Mouse (Mus musculus) midbrain, embryonic 16.5 days (tissue): Measurements from ENCODE around the gene Zfp385c. TPM values are rescaled to one million over a fixed set of nuclear protein-coding genes. Genes with fewer than 3 reads are reported as not detected.
A peak's percentile ranks its signal among the peaks of the same experiment; 100 is the strongest.

ENCODE experiments used
- ATAC-seq: fragments of 200-750 bp; cut with Nextera tagmentation; 2 replicates; pipeline ENCODE4 v1.8.0; 2017; ENCODE audit warnings: moderate TSS enrichment
- H3K27ac ChIP-seq: fragments of 300-500 bp; sonication (generic); 2 replicates; pipeline ENCODE4 v1.5.1; 2014; ENCODE audit warnings: mild to moderate bottlenecking, low read length, mixed read lengths
- H3K27me3 ChIP-seq: fragments of 300-500 bp; sonication (generic); 2 replicates; pipeline ENCODE4 v1.6.1; 2014; ENCODE audit warnings: low read depth, low read length, mixed read lengths; ENCODE audit not compliant: control insufficient read depth, insufficient read depth
- H3K36me3 ChIP-seq: fragments of 300-500 bp; sonication (generic); 2 replicates; pipeline ENCODE4 v1.6.1; 2014; ENCODE audit warnings: mild to moderate bottlenecking, low read length, moderate library complexity, mixed read lengths; ENCODE audit not compliant: control insufficient read depth, insufficient read depth
- H3K4me1 ChIP-seq: fragments of 300-500 bp; sonication (generic); 2 replicates; pipeline ENCODE4 v1.6.1; 2014; ENCODE audit warnings: mild to moderate bottlenecking, low read length, mixed read lengths; ENCODE audit not compliant: control insufficient read depth, insufficient read depth
- H3K4me2 ChIP-seq: fragments of 300-500 bp; sonication (generic); 2 replicates; pipeline ENCODE4 v1.6.1; 2014; ENCODE audit warnings: mild to moderate bottlenecking, low read length, mixed read lengths
- H3K4me3 ChIP-seq: fragments of 300-500 bp; sonication (generic); 2 replicates; pipeline ENCODE4 v1.5.1; 2014; ENCODE audit warnings: low read depth, mild to moderate bottlenecking, low read length, moderate library complexity, mixed read lengths
- H3K9ac ChIP-seq: fragments of 300-500 bp; sonication (generic); 2 replicates; pipeline ENCODE4 v1.6.1; 2014; ENCODE audit warnings: low read depth, low read length, mixed read lengths
- H3K9me3 ChIP-seq: fragments of 300-500 bp; sonication (generic); replicated peaks from 2 replicates; pipeline ENCODE4 v1.6.1; 2014; ENCODE audit warnings: mild to moderate bottlenecking, low read length, mixed read lengths; ENCODE audit not compliant: control insufficient read depth, poor library complexity, severe bottlenecking
- WGBS: fragments of 180-500 bp; shearing (Covaris S2); extraction: QIAGEN DNeasy Blood & Tissue Kit; methylation state at CpG from one replicate; pipeline ENCODE4 v1.1.7; 2014; 5-methylcytosine and 5-hydroxymethylcytosine counted together
- polyA plus RNA-seq: library from polyadenylated mRNA; unstranded; fragments of >200 nt; fragmentation: Nextera tagmentation; extraction: Ambion mirVana; gene quantifications from 2 replicates; pipeline ENCODE4 v1.2.1, GENCODE M21; 2015

Gene Zfp385c
- polyA plus RNA-seq, result 0.41 and 0.92 TPM in 2 replicates

- no peak within 1 kb of the TSS for H3K27ac ChIP-seq
- peak within 1 kb of the TSS; percentile 56 for H3K4me2 ChIP-seq
- H3K27me3 ChIP-seq, result peaks cover 9% of the 10 kb centered on the region
- no peak for ATAC-seq
- H3K4me3 ChIP-seq, result peak within 1 kb of the TSS; percentile 27
- no peaks in the 10 kb centered on the region for H3K9me3 ChIP-seq
- H3K4me1 ChIP-seq, result peaks cover 8% of the 10 kb centered on the region; the same call in 1 of the 2 replicates
- 2% methylated on average over 23 of the region's 23 CpGs for WGBS
- peak within 1 kb of the TSS; percentile 34; the same call in 1 of the 2 replicates for H3K9ac ChIP-seq
- no peaks in the 10 kb centered on the region for H3K36me3 ChIP-seq
These were observed at the start of gene Zfp385c for GRCm38 (mm10) chr11:100692164-100692616. Gene Zfp385c, minus strand, starts transcription at chr11:100692455.

GRCm38 (mm10) chr11:100741348-100741747 lies 49.1 kb upstream of the Zfp385c start:
- Histone ChIP-seq H3K4me2 (no peak overlapping the region), H3K27ac (no peak overlapping the region), H3K4me3 (no peak overlapping the region), H3K36me3 (peaks cover 9% of the 10 kb centered on the region; the same call in 1 of the 2 replicates), H3K4me1 (peaks cover 10% of the 10 kb centered on the region), H3K9ac (no peak overlapping the region), H3K27me3 (no peaks in the 10 kb centered on the region), H3K9me3 (no peaks in the 10 kb centered on the region)
- 72% methylated on average over 6 of the region's 6 CpGs for WGBS
- ATAC-seq, result no peak

- no peaks in the 10 kb centered on the region for H3K9me3 ChIP-seq
- peaks cover 16% of the 10 kb centered on the region for H3K4me1 ChIP-seq
- H3K27me3 ChIP-seq, result no peaks in the 10 kb centered on the region
- 14% methylated on average over 5 of the region's 5 CpGs for WGBS
- peak overlapping the region; percentile 62 for H3K4me3 ChIP-seq
- peak; percentile 13; the same call in 1 of the 2 replicates for ATAC-seq
- H3K36me3 ChIP-seq, result peaks cover 5% of the 10 kb centered on the region; the same call in 1 of the 2 replicates
- H3K9ac ChIP-seq, result peak overlapping the region; percentile 64; the same call in 1 of the 2 replicates
- no peak overlapping the region for H3K27ac ChIP-seq
- H3K4me2 ChIP-seq, result peak overlapping the region; percentile 84
These were observed 46.5 kb upstream of the Zfp385c start for GRCm38 (mm10) chr11:100738749-100739148.

- H3K9me3 ChIP-seq, result no peaks in the 10 kb centered on the region
- ATAC-seq, result peak; percentile 99
- peaks cover 16% of the 10 kb centered on the region for H3K4me1 ChIP-seq
- H3K9ac ChIP-seq, result peak within 1 kb of the TSS; percentile 78
- no peaks in the 10 kb centered on the region for H3K27me3 ChIP-seq
- peaks cover 5% of the 10 kb centered on the region; the same call in 1 of the 2 replicates for H3K36me3 ChIP-seq
- H3K27ac ChIP-seq, result peak within 1 kb of the TSS; percentile 85
- peak within 1 kb of the TSS; percentile 84 for H3K4me2 ChIP-seq
- peak within 1 kb of the TSS; percentile 62 for H3K4me3 ChIP-seq
- under 1% methylated on average over 39 of the region's 39 CpGs for WGBS
These were observed 45.9 kb upstream of the Zfp385c start, which contains the start of gene Rab5c for GRCm38 (mm10) chr11:100738066-100738604. Gene Rab5c, minus strand, starts transcription at chr11:100738215.

- ATAC-seq, result no peak
- H3K9ac ChIP-seq, result peak overlapping the region; percentile 78
- peaks cover 16% of the 10 kb centered on the region for H3K4me1 ChIP-seq
- WGBS, result 1% methylated on average over 12 of the region's 13 CpGs
- H3K27ac ChIP-seq, result no peak overlapping the region
- peaks cover 5% of the 10 kb centered on the region; the same call in 1 of the 2 replicates for H3K36me3 ChIP-seq
- peak overlapping the region; percentile 84 for H3K4me2 ChIP-seq
- H3K27me3 ChIP-seq, result no peaks in the 10 kb centered on the region
- H3K9me3 ChIP-seq, result no peaks in the 10 kb centered on the region
- peak overlapping the region; percentile 62 for H3K4me3 ChIP-seq
These were observed 45.0 kb upstream of the Zfp385c start for GRCm38 (mm10) chr11:100737105-100737733.

- Histone ChIP-seq H3K4me3 (peak overlapping the region; percentile 62), H3K27me3 (no peaks in the 10 kb centered on the region), H3K4me2 (peak overlapping the region; percentile 84), H3K36me3 (peaks cover 5% of the 10 kb centered on the region; the same call in 1 of the 2 replicates), H3K4me1 (peaks cover 16% of the 10 kb centered on the region), H3K27ac (no peak overlapping the region), H3K9ac (no peak overlapping the region), H3K9me3 (no peaks in the 10 kb centered on the region)
- no peak for ATAC-seq
- 75% methylated on average over 4 of the region's 4 CpGs for WGBS
These were observed 44.5 kb upstream of the Zfp385c start for GRCm38 (mm10) chr11:100736746-100737080.

- 85% methylated on average over 14 of the region's 14 CpGs for WGBS
- Histone ChIP-seq H3K4me3 (no peak overlapping the region), H3K9me3 (no peaks in the 10 kb centered on the region), H3K4me2 (no peak overlapping the region), H3K27me3 (no peaks in the 10 kb centered on the region), H3K36me3 (peaks cover under 1% of the 10 kb centered on the region; the same call in 1 of the 2 replicates), H3K4me1 (peaks cover 16% of the 10 kb centered on the region), H3K27ac (no peak overlapping the region), H3K9ac (no peak overlapping the region)
- ATAC-seq, result no peak
These were observed 43.9 kb upstream of the Zfp385c start for GRCm38 (mm10) chr11:100735954-100736745.

- H3K4me2 ChIP-seq, result no peak overlapping the region
- ATAC-seq, result no peak
These were observed 43.0 kb upstream of the Zfp385c start for GRCm38 (mm10) chr11:100735134-100735865.

More at GRCm38 (mm10) chr11:100735134-100735865, 43.0 kb upstream of the Zfp385c start:
- H3K4me1 ChIP-seq, result peaks cover 16% of the 10 kb centered on the region
- no peaks in the 10 kb centered on the region for H3K36me3 ChIP-seq
- H3K9me3 ChIP-seq, result no peaks in the 10 kb centered on the region
- WGBS, result 87% methylated on average over 9 of the region's 9 CpGs
- no peak overlapping the region for H3K27ac ChIP-seq
- no peak overlapping the region for H3K9ac ChIP-seq
- H3K27me3 ChIP-seq, result no peaks in the 10 kb centered on the region
- no peak overlapping the region for H3K4me3 ChIP-seq
